Comparison of ENCODE assay signal across 8 mouse cellular contexts in the genomic region with DNA sequence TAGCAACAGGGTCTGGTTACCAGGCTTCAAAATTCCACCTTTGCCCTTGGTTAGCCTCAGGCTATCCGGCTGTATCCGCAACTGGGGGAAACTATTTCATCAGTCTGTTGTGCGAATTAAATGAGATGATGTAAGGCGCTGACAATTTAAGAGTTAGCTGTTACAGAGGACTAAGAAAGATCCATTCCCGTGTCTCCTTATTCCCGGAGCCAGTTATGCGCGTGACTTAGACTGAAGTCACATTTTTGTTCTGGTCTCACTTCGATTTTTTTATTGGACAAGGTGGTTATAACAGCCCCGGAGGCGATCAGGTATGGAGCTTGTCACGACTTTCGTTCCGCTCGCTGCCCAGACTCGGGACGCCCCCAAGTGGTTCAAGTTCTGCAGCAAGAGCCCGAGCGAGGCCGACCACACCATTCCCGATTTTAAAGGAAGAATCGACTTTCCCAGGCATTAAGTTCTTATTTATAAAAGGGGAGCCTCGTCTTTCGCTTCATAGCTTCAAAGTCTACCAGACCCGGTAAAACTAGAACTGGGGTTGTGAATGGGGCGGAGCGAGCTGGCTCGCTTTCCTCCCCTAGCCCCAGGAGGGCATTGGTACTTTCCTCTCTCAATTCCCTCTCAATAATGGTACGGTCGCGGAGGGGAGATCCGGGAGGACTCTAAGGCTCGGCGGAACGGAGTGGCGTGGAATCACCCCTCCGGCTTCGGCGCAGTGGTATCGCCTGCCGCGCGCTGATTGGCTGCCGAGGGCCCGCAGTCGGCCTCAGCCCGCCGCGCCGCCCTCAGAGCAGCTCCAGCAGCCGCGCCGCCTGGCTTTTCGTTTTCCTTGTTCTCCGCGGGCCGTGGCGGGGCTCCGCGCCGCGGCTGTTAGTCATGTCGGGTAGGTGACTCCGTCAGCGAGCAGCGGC. TPM values are rescaled to one million over a fixed set of nuclear protein-coding genes. Genes with fewer than 3 reads are reported as not detected.
DNase-seq lines count a peak whose midpoint lies in the region; ATAC-seq and TF ChIP-seq lines count a peak whose summit lies in the region.

Gene Taf15 (plus strand): TSS at position 763 of the 911 bp plus-strand sequence.

- peak in 2 of 3 experiments; percentile 58 to 74; a peak in 4 of 6 replicates for TF ChIP-seq CTCF in MEL (IDR thresholded peaks at IDR 0.05 in 2 of 3, conservative IDR thresholded peaks at IDR 0.05 in 1 of 3; ENCODE audit: control insufficient read depth in 1 of 3, insufficient read depth in 1 of 3, low read depth in 2 of 3, low read length in 3 of 3, poor library complexity in 1 of 3, severe bottlenecking in 1 of 3)
- peak; percentile 70 for TF ChIP-seq CTCF in cerebellum, adult 2 months (IDR thresholded peaks at IDR 0.05; ENCODE audit: borderline replicate concordance, insufficient read depth, low read depth, low read length)
- peak; percentile 77 for TF ChIP-seq CTCF in forebrain, postnatal 0 days (IDR thresholded peaks at IDR 0.05; ENCODE audit: low read depth)

- under 1% methylated on average over 66 of the region's 66 CpGs for whole genome bisulfite sequencing in cerebellum, adult 2 months
- WGBS in forebrain, postnatal 0 days: under 1% methylated on average over 66 of the region's 66 CpGs
- under 1% methylated on average over 66 of the region's 66 CpGs for WGBS in lung, embryonic 15.5 days

- H3K9me3 ChIP-seq in MEL (replicated peaks; ENCODE audit: insufficient read depth, low read length): no peaks in the 10 kb centered on the region
- H3K9me3 ChIP-seq in forebrain, postnatal 0 days (ENCODE audit: low read length): no peaks in the 10 kb centered on the region
- H3K9me3 ChIP-seq in lung, embryonic 15.5 days: no peaks in the 10 kb centered on the region

- no peaks in the 10 kb centered on the region for H3K27me3 ChIP-seq in MEL (ENCODE audit: control insufficient read depth in 1 of 2, insufficient read depth in 2 of 2, low read length in 2 of 2)
- H3K27me3 ChIP-seq in cerebellum, adult 2 months (ENCODE audit: control insufficient read depth, insufficient read depth, low read length): no peaks in the 10 kb centered on the region
- H3K27me3 ChIP-seq in forebrain, postnatal 0 days (ENCODE audit: insufficient read depth, low read length): no peaks in the 10 kb centered on the region
- H3K27me3 ChIP-seq in lung, embryonic 15.5 days: 0 out of 2 replicates have a peak, but pooled peaks cover 2% of the 10 kb centered on the region

- TF ChIP-seq POLR2A in MEL (IDR thresholded peaks at IDR 0.05; ENCODE audit: control insufficient read depth in 1 of 2, insufficient read depth in 1 of 2, low read depth in 1 of 2, low read length in 2 of 2, poor library complexity in 1 of 2): peak; percentile 76 to 89; a peak in 3 of 4 replicates
- TF ChIP-seq POLR2A in cerebellum, adult 2 months (IDR thresholded peaks at IDR 0.05; ENCODE audit: borderline replicate concordance, insufficient read depth, low read length): peak; percentile 89

- peak within 1 kb of the TSS; percentile 96 for H3K9ac ChIP-seq in MEL (ENCODE audit: control insufficient read depth, low read depth, low read length, poor library complexity, severe bottlenecking)
- H3K9ac ChIP-seq in forebrain, postnatal 0 days: peak within 1 kb of the TSS; percentile 82
- peak within 1 kb of the TSS; percentile 88 for H3K9ac ChIP-seq in lung, embryonic 15.5 days

- H3K4me1 ChIP-seq in MEL (ENCODE audit: control insufficient read depth in 1 of 2, insufficient read depth in 2 of 2, low read length in 2 of 2): peaks cover 18 to 20% of the 10 kb centered on the region in 2 experiments
- no peaks in the 10 kb centered on the region; the same call in 1 of the 2 replicates for H3K4me1 ChIP-seq in cerebellum, adult 2 months (ENCODE audit: control insufficient read depth, insufficient read depth, low read length)
- peaks cover 9% of the 10 kb centered on the region; the same call in 1 of the 2 replicates for H3K4me1 ChIP-seq in forebrain, postnatal 0 days (ENCODE audit: insufficient read depth)
- H3K4me1 ChIP-seq in lung, embryonic 15.5 days: peaks cover 15% of the 10 kb centered on the region

- H3K27ac ChIP-seq in MEL (ENCODE audit: control insufficient read depth, low read depth, low read length): peak within 1 kb of the TSS; percentile 98
- H3K27ac ChIP-seq in cerebellum, adult 2 months (ENCODE audit: insufficient read depth, low read length): peak within 1 kb of the TSS; percentile 82
- peak within 1 kb of the TSS; percentile 99 for H3K27ac ChIP-seq in forebrain, postnatal 0 days (ENCODE audit: low read depth, low read length)
- peak within 1 kb of the TSS; percentile 93 for H3K27ac ChIP-seq in lung, embryonic 15.5 days

- H3K4me2 ChIP-seq in forebrain, postnatal 0 days (ENCODE audit: low read depth): peak within 1 kb of the TSS; percentile 89
- H3K4me2 ChIP-seq in lung, embryonic 15.5 days: peak within 1 kb of the TSS; percentile 66

- H3K79me2 ChIP-seq in MEL (ENCODE audit: control insufficient read depth, insufficient read depth, low read length, poor library complexity): peaks cover 44% of the 10 kb centered on the region

- peaks cover 28 to 39% of the 10 kb centered on the region in 2 experiments for H3K36me3 ChIP-seq in MEL (ENCODE audit: control insufficient read depth in 1 of 2, insufficient read depth in 2 of 2, low read length in 2 of 2)
- no peaks in the 10 kb centered on the region for H3K36me3 ChIP-seq in forebrain, postnatal 0 days (ENCODE audit: insufficient read depth)
- peaks cover 11% of the 10 kb centered on the region; the same call in 1 of the 2 replicates for H3K36me3 ChIP-seq in lung, embryonic 15.5 days

- peak; percentile 98 for ATAC-seq in forebrain, postnatal 0 days
- ATAC-seq in lung, embryonic 15.5 days (ENCODE audit: borderline replicate concordance, extremely low read depth, low FRiP score, low TSS enrichment): peak; percentile 99

- H3K4me3 ChIP-seq in MEL (ENCODE audit: control insufficient read depth in 1 of 2, insufficient read depth in 1 of 2, low read depth in 2 of 2, low read length in 2 of 2): peak within 1 kb of the TSS; percentile 92 to 98
- H3K4me3 ChIP-seq in cerebellum, adult 2 months (replicated peaks; ENCODE audit: insufficient read depth, low read depth, low read length): peak within 1 kb of the TSS; percentile 99
- H3K4me3 ChIP-seq in forebrain, postnatal 0 days (ENCODE audit: low read depth, low read length): peak within 1 kb of the TSS; percentile 79
- peak within 1 kb of the TSS; percentile 87 for H3K4me3 ChIP-seq in lung, embryonic 15.5 days

- peak in 1 of 2 experiments; percentile 39; a peak in 1 of 4 replicates for TF ChIP-seq EP300 in MEL (IDR thresholded peaks at IDR 0.05; ENCODE audit: low read depth in 1 of 2, low read length in 2 of 2)

- TF ChIP-seq RAD21 in MEL (IDR thresholded peaks at IDR 0.05; ENCODE audit: low read depth, low read length): peak; percentile 40

- peak; percentile 100 for DNase-seq in MEL (ENCODE audit: low read depth, low spot score)
- peak; percentile 99 for DNase-seq in cerebellum, adult 2 months
- DNase-seq in forebrain, postnatal 0 days: peak; percentile 99
- peak; percentile 98 for DNase-seq in heart, postnatal 4 days
- DNase-seq in layer of hippocampus, adult 8-10 months (ENCODE audit: low spot score in 2 of 2): peak; percentile 95 to 99
- peak; percentile 96 for DNase-seq in ovary, adult 18-20 months (ENCODE audit: low spot score)
- peak; percentile 99 for DNase-seq in thymus, postnatal 0 days (ENCODE audit: low spot score)

TF ChIP-seq in MEL, 35 proteins besides CTCF, POLR2A, EP300 and RAD21 (continues in another document):
- TF ChIP-seq NRF1 (IDR thresholded peaks at IDR 0.05; ENCODE audit: insufficient read depth, low read depth, low read length, poor library complexity, severe bottlenecking): no peak
- peak; percentile 100 for TF ChIP-seq CHD1 (IDR thresholded peaks at IDR 0.05; ENCODE audit: low read depth, low read length)
- TF ChIP-seq JUND (IDR thresholded peaks at IDR 0.05; ENCODE audit: low read depth, low read length): no peak
- TF ChIP-seq GATA1 (IDR thresholded peaks at IDR 0.05; ENCODE audit: low read depth, low read length): no peak
- peak; percentile 82 for TF ChIP-seq TBP (IDR thresholded peaks at IDR 0.05; ENCODE audit: low read depth, low read length)
- 0 out of 2 replicates have a peak, but pooled peaks have one; percentile 2 for TF ChIP-seq USF1 (IDR thresholded peaks at IDR 0.05; ENCODE audit: low read depth, low read length)
- TF ChIP-seq SMC3 (IDR thresholded peaks at IDR 0.05; ENCODE audit: low read depth, low read length): no peak
- TF ChIP-seq MXI1 (IDR thresholded peaks at IDR 0.05; ENCODE audit: low read depth, low read length): peak; percentile 57
- TF ChIP-seq E2F4 (IDR thresholded peaks at IDR 0.05; ENCODE audit: borderline replicate concordance, low read depth, low read length): no peak; the same call in 1 of the 2 replicates
- TF ChIP-seq ZMIZ1 (IDR thresholded peaks at IDR 0.05; ENCODE audit: low read depth, low read length): peak; percentile 74
- peak; percentile 57 for TF ChIP-seq ETS1 (IDR thresholded peaks at IDR 0.05; ENCODE audit: low read depth, low read length)
- TF ChIP-seq MYB (IDR thresholded peaks at IDR 0.05; ENCODE audit: low read depth, low read length): no peak
- TF ChIP-seq ZC3H11A (IDR thresholded peaks at IDR 0.05; ENCODE audit: low read depth, low read length): no peak
- no peak for TF ChIP-seq UBTF (IDR thresholded peaks at IDR 0.05; ENCODE audit: borderline replicate concordance, insufficient read depth, low read depth, low read length)
- no peak for TF ChIP-seq ZNF384 (IDR thresholded peaks at IDR 0.05; ENCODE audit: low read depth, low read length)
- no peak for TF ChIP-seq GABPA (IDR thresholded peaks at IDR 0.05; ENCODE audit: low read depth, low read length)
- TF ChIP-seq RCOR1 (IDR thresholded peaks at IDR 0.05; ENCODE audit: low read depth, low read length): no peak; the same call in none of the 2 replicates
- no peak for TF ChIP-seq TAL1 (IDR thresholded peaks at IDR 0.05; ENCODE audit: low read length)
- no peak for TF ChIP-seq USF2 (IDR thresholded peaks at IDR 0.05; ENCODE audit: borderline replicate concordance in 1 of 2, insufficient read depth in 1 of 2, low read depth in 1 of 2, low read length in 2 of 2)

RNA-seq across cellular contexts. Expression of gene Taf15, which starts in this region (rescaled TPM):
- total RNA-seq in MEL (2012; rRNA removed): 31.8 and 51.2 TPM in 2 replicates
- 100 to 1,000 TPM in 1 of 2 experiments, not detected in 1; 236 TPM for polyA plus RNA-seq in MEL (2012; ENCODE audit: insufficient read depth in 1 of 2, insufficient read length in 2 of 2, low read depth in 1 of 2, low replicate concordance in 2 of 2, missing spikeins in 1 of 2)
- polyA plus RNA-seq in cerebellum, adult 2 months (2012; rRNA removed): 60.0 and 60.1 TPM in 2 replicates
- 16.5 and 27.8 TPM in 2 replicates for total RNA-seq in forebrain, postnatal 0 days (2014; rRNA removed)
- polyA plus RNA-seq in forebrain, postnatal 0 days (2015; fragmentation: Nextera tagmentation; extraction: Ambion mirVana): 4.2 and 10.5 TPM in 2 replicates
- 10 to 100 TPM; 59.2 to 62.8 TPM for total RNA-seq in heart, postnatal 4 days (2021)
- 10 to 100 TPM; 67.6 to 80.2 (median 69.6) TPM for total RNA-seq in layer of hippocampus, adult 8-10 months (2022)
- polyA plus RNA-seq in lung, embryonic 15.5 days (2015; fragmentation: Nextera tagmentation; extraction: Ambion mirVana): 11.0 and 11.3 TPM in 2 replicates
- 6.9 and 10.2 TPM in 2 replicates for polyA plus RNA-seq in thymus, postnatal 0 days (2015; fragmentation: Nextera tagmentation; extraction: Ambion mirVana)

Comparison
In these comparisons a context has a peak if more than half of its experiments do, and no peak if none do; other contexts are left out.
1. Peak in every context shown above with its lines: DNase-seq, ATAC-seq, H3K4me3 ChIP-seq and H3K27ac ChIP-seq.